Mouse (Mus musculus) spleen, adult 2 months (tissue): Measurements from ENCODE around the gene Spen. TPM values are rescaled to one million over a fixed set of nuclear protein-coding genes. Genes with fewer than 3 reads are reported as not detected.

Experiments
- DNase-seq, 2 experiments: peaks; one replicate each; pipeline versions ENCODE4 v3.0.0 to v3.0.0-alpha.2; 2012 to 2021; ENCODE audit warnings: low spot score in 2 of 2, low read depth in 1 of 2
- H3K27ac ChIP-seq: fragments of 200-500 bp; 2 replicates; pipeline ENCODE4 v1.5.1; 2012; ENCODE audit warnings: low read length, inconsistent platforms; ENCODE audit not compliant: insufficient read depth
- H3K27me3 ChIP-seq: fragments of 200-500 bp; 2 replicates; pipeline ENCODE4 v1.6.1; 2012; ENCODE audit warnings: mild to moderate bottlenecking, moderate library complexity, low read length, inconsistent platforms; ENCODE audit not compliant: control insufficient read depth, insufficient read depth
- H3K36me3 ChIP-seq: fragments of 200-500 bp; 2 replicates; pipeline ENCODE4 v1.6.1; 2012; ENCODE audit warnings: mild to moderate bottlenecking, low read length, inconsistent platforms; ENCODE audit not compliant: control insufficient read depth, insufficient read depth
- H3K4me1 ChIP-seq: fragments of 200-500 bp; 2 replicates; pipeline ENCODE4 v1.6.1; 2011; ENCODE audit warnings: inconsistent platforms; ENCODE audit not compliant: control insufficient read depth, insufficient read depth, insufficient read length
- H3K4me3 ChIP-seq: fragments of 200-500 bp; 2 replicates; pipeline ENCODE4 v1.5.1; 2011; ENCODE audit warnings: mild to moderate bottlenecking, inconsistent platforms; ENCODE audit not compliant: insufficient read depth, insufficient read length; ENCODE audit errors: extremely low read depth
- CTCF ChIP-seq: fragments of 200-500 bp; IDR thresholded peaks from 2 replicates; pipeline ENCODE4 v1.5.1; 2011; ENCODE audit warnings: mild to moderate bottlenecking, inconsistent platforms; ENCODE audit not compliant: insufficient read depth, insufficient read length, insufficient replicate concordance; ENCODE audit errors: extremely low read depth
- POLR2A ChIP-seq: fragments of 200-500 bp; IDR thresholded peaks from 2 replicates; pipeline ENCODE4 v1.6.1; 2011; ENCODE audit warnings: low read depth, low read length, inconsistent platforms
- WGBS: fragments of 180-500 bp; shearing (Covaris S2); methylation state at CpG from one replicate; pipeline ENCODE4 v1.1.7; 2018; 5-methylcytosine and 5-hydroxymethylcytosine counted together
- polyA plus RNA-seq: library from polyadenylated mRNA; depleted of rRNA; stranded (reverse); fragments of >200 nt; gene quantifications from 2 replicates; pipeline ENCODE4 v1.2.3, GENCODE M21; 2012

Spen gene
- polyA plus RNA-seq, 1 experiment: 28.2 TPM

DNA sequence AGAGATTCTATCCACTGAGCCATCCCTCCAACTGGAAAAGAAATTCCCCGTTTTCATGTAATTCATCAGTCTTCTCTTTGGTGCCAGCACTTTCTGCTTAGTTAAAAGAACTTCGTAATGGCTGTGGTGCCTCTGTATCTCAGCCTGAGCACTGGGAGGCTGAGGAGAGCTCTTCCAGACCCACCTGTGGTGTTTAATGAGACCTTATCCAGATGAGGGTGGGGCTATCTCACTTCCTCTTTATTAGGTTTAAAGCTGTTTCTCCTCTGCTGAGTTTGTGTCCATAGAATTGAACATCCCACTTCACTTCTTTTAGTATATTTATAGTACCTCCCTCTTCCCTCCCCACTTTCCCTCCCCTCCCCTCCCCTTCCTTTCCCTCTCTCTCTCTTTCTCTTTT lies 87.1 kb downstream of the Spen start:
- Histone ChIP-seq H3K27ac (no peak overlapping the region), H3K27me3 (no peaks in the 10 kb centered on the region), H3K4me3 (no peak overlapping the region), H3K4me1 (peaks cover 10% of the 10 kb centered on the region; the same call in 1 of the 2 replicates), H3K36me3 (peaks cover 7% of the 10 kb centered on the region; the same call in 1 of the 2 replicates)
- WGBS: 81% methylated on average over 2 of the region's 2 CpGs
- no peak for DNase-seq
- TF ChIP-seq POLR2A: no peak

- Histone ChIP-seq H3K27ac (no peak overlapping the region), H3K4me1 (peaks cover 4% of the 10 kb centered on the region; the same call in 1 of the 2 replicates), H3K4me3 (no peak overlapping the region), H3K27me3 (no peaks in the 10 kb centered on the region), H3K36me3 (peaks cover 3% of the 10 kb centered on the region; the same call in 1 of the 2 replicates)
- TF ChIP-seq POLR2A (no peak), CTCF (no peak)
- WGBS: 83% methylated on average over 7 of the region's 7 CpGs
- DNase-seq: no peak
These were observed 92.2 kb downstream of the Spen start for GRCm38 (mm10) chr4:141446211-141446610.

DNA sequence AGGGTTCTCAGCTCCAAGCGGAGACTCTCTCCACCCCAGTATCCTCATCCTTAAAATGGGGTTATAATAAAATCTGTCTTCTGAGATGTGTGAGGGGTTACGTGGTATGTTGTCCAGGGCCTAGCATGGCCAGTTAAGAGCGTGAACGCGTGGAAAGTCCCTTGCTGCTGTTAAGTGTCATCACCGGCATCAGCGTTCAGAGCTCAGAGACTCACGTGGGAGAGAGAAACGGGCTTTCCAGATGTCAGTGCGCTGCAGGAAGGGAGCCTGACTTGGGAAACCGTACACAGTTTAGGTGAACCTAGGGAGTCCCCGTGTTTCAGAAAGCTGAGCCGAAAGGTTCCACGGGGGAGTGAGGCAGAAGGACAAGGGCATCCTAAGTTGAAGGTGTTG lies 93.1 kb downstream of the Spen start:
- H3K27ac ChIP-seq: no peak overlapping the region
- peak overlapping the region; percentile 90 for H3K4me3 ChIP-seq
- peaks cover 4% of the 10 kb centered on the region; the same call in 1 of the 2 replicates for H3K4me1 ChIP-seq
- no peak for TF ChIP-seq CTCF
- no peak for TF ChIP-seq POLR2A
- no peaks in the 10 kb centered on the region for H3K27me3 ChIP-seq
- DNase-seq: no peak
- 21% methylated on average over 14 of the region's 14 CpGs for WGBS
- H3K36me3 ChIP-seq: peaks cover 3% of the 10 kb centered on the region; the same call in 1 of the 2 replicates

GRCm38 (mm10) chr4:141444451-141445327 lies 93.7 kb downstream of the Spen start, which contains the start of gene Zbtb17:
TSS of gene Zbtb17 (plus strand) at chr4:141444654.
- peak within 1 kb of the TSS; percentile 49; the same call in 1 of the 2 replicates for H3K27ac ChIP-seq
- 2% methylated on average over 86 of the region's 102 CpGs for WGBS
- TF ChIP-seq POLR2A (no peak; the same call in 1 of the 2 replicates), CTCF (no peak)
- H3K36me3 ChIP-seq: peaks cover 1% of the 10 kb centered on the region; the same call in 1 of the 2 replicates
- peaks cover 4% of the 10 kb centered on the region; the same call in 1 of the 2 replicates for H3K4me1 ChIP-seq
- H3K27me3 ChIP-seq: no peaks in the 10 kb centered on the region
- H3K4me3 ChIP-seq: peak within 1 kb of the TSS; percentile 90
- DNase-seq: peak; percentile 69 to 88

DNA sequence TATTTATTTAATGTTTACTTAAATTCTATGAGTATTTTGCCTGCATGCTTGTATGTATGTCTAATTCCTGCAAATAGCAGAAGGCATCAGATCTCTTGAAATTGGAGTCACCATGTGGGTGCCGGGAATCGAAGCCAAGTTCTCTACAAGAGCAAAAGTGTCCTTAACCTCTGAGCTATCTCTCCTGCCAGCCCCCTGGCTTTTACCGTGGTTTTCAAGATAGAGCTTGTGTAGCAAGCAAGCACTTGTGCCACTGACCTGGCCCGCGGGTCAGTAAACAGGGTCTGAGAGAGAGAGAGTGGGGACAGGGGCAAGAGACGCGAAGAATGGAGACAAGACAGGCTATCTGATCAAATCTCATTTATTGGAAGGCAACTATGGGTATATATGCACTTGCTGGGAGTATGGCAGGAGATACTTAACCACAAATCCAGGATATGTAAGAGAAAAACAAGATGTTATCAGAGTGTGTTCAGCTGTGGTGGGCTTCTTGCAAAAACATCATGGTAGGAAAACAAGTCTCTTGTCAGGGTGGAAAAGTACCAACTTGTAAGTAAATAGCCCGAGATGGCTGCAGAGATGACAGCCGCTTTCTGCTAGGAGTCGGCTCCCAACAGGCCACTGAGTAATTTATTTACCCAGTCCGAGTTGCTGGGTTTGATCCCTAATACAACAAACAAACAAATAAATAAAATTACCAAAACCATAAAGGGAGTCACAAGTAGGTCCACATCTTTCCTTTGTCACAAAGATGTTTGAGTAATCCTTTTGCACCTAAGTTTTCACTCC lies 94.6 kb downstream of the Spen start:
- no peak for TF ChIP-seq POLR2A
- WGBS: 38% methylated on average over 11 of the region's 11 CpGs
- Histone ChIP-seq H3K27me3 (no peaks in the 10 kb centered on the region), H3K36me3 (0 out of 2 replicates have a peak, but pooled peaks cover 1% of the 10 kb centered on the region), H3K4me3 (peak overlapping the region; percentile 66), H3K4me1 (peaks cover 4% of the 10 kb centered on the region; the same call in 1 of the 2 replicates), H3K27ac (0 out of 2 replicates have a peak overlapping the region, but pooled peaks have one; percentile 49)
- DNase-seq: no peak

GRCm38 (mm10) chr4:141440877-141441276 lies 97.5 kb downstream of the Spen start:
- no peaks in the 10 kb centered on the region for H3K36me3 ChIP-seq
- no peak for TF ChIP-seq CTCF
- no peak for TF ChIP-seq POLR2A
- no peak overlapping the region for H3K27ac ChIP-seq
- H3K27me3 ChIP-seq: no peaks in the 10 kb centered on the region
- H3K4me1 ChIP-seq: peaks cover 4% of the 10 kb centered on the region; the same call in 1 of the 2 replicates
- no peak for DNase-seq
- no peak overlapping the region for H3K4me3 ChIP-seq
